Mouse (Mus musculus): Measurements from ENCODE around the gene Fam19a4.
"Not testable (repeated sequence)": the region's sequence is repeated elsewhere in the genome, so short reads cannot be mapped to it uniquely, and the experiment has no call there.

Fam19a4 gene

DNA sequence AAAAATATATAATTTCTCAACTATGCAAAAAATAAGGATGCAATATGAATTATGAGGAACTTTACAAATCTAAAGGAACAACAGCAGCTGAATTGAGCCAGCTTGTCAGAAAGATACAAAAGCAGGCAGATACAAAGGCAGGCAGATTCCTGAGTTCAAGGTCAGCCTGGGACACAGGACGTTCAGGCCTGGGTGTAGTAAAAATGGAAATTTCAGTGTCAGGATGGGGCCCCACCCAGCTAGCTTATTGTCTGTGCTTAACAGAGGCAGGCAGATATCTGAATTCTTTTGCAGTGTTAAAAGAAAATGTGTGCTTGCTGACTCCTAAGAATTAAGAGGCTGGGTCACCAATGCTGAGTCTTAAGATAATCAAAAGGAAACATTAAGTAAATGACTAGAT, 124.4 kb downstream of the Fam19a4 start:
- DNase-seq, result no peak

DNA sequence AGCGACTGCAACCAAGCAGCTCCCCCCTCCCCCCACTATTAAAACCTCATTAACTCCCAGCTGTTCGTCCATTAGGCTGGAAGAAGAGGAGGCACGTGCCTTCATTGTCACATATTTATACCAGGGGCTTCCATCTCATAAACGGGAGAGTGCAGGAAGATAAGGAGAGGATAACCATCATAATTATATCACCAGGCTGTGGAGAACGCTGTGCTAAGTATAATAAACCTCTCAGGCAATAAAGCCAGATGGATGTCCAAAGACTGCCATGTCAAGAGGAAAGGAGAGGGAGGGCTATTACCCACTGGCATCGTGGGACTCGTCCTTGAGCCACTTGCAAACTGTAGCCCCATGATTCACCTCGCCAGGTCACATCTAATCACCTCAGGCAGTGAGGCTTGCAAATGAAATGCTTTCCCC, 151.1 kb downstream of the Fam19a4 start:
- no peak for DNase-seq

DNA sequence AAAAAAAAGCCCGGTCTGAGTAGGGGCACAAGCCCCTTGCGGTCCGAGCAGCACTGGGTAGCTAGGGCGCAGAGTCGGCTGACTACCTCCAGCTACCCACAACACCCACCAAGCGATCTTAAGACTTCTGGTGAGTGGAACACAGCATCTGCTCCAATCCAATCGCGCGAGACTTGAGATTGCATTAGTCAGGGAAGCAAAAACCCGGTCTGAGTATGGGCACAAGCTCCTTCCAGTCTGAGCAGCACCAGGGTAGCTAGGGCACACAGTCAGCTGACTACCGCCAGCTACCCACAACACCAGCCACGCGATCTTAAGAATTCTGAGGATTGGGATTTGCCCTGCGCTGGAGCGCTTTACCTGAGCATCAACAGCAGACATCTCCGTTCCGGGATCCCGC, 183.1 kb downstream of the Fam19a4 start:
- DNase-seq, result not testable (repeated sequence)

DNA sequence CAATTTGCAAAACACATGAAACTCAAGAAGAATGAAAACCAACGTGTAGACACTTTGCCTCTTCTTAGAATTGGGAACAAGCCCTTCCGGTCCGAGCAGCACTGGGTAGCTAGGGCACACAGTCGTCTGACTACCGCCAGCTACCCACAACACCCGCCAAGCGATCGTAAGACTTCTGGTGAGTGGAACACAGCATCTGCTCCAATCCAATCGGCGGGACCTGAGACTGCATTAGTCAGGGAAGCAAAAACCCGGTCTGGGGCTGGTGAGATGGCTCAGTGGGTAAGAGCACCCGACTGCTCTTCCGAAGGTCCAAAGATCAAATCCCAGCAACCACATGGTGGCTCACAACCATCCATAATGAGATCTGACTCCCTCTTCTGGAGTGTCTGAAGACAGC, 183.6 kb downstream of the Fam19a4 start:
- not testable (repeated sequence) for DNase-seq

DNA sequence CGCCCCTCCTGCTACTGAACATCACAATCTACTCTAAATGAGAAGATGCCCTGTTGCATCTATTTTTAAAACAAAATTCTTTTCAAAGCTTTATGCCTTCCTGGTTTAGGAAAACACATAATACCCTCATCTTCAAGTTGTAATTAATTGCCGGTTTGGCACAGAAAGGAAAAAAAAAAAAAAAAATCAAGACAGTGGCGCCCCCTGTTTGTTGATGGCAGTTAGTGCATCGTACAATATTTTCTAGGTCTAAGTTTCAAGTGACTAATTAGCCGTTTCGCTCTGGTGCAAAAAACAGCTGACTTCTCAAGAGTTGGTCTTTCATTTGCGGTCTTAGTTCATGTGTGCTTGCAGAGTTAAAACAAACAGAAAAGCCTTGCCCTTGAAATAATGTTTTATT, 207.1 kb downstream of the Fam19a4 start:
- DNase-seq, result no peak

DNA sequence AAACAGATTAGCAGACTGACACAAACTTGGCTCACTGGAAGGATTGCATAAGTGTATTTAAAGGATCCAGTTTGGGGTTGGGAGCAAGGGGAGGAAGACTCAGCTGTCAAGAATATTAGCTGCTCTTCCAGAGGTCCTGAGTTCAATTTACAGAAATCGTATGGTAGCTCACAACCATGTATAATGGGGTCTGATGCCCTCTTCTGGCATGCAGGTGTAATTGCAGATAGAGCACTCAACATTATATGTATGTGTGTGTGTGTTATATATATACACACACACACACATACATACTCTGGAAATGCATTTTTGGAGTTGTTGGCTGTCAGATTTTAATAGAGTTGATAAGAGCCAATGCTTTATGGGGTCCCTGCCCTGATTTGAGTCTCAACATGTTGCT, 216.3 kb downstream of the Fam19a4 start:
- peak in 1 of 2 experiments; percentile 7 for DNase-seq

DNA sequence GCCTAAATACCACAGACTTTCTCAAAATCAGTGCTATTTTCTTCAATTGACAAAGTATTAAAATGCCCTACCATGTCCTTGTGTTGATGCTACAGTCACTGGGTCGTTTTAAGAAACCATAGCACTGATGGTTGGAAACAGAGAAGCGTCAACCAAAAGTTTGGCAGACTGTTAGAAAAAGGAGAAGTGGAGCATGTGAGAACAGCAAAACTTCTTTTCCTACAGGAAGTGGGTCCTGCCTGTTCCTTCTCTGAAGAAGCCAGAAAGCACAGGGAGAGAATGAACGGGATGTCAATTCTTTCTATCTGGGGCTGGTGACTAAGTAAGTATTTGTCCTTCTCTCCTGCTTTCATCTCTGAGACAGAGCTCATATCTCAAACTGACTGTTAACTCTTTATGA, 219.6 kb downstream of the Fam19a4 start:
- DNase-seq, result no peak

DNA sequence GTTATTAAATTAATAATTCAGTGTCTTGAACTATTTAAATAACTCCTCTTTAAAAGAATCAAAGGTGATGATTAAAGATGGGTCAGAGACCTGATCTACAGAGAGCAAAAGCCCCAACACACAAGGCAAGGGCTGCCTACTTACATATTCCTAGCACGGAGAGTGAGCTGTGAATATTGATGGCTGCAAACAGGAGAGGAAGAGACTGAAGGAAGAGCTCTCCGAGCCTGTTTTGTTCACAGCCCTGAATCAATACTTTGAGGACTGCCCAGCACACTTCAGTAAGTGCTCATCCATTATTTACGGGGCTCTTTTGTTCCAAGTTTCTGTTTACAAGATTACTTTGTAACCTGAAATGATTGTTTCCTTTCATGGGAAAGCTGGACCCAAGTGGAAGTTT, 233.6 kb downstream of the Fam19a4 start:
- no peak for DNase-seq

DNA sequence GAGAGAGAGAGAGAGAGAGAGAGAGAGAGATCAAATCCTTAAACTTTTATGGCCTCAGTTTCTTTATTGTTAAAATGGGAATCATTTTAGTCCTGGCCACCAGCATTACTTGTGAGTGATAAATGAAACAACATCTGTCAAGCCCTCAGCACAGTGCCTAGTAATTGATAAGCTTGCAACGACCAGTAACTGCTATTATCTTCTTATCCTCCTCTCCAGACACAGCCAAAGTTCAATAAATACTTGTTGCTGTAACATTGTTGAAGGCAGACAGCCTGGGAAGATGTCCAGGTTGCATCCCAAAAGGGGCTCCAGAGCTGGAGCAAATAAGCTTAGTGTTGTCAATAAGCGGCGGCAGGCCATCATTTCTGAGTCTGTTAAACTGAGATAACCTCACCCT, 257.2 kb downstream of the Fam19a4 start:
- no peak for DNase-seq

DNA sequence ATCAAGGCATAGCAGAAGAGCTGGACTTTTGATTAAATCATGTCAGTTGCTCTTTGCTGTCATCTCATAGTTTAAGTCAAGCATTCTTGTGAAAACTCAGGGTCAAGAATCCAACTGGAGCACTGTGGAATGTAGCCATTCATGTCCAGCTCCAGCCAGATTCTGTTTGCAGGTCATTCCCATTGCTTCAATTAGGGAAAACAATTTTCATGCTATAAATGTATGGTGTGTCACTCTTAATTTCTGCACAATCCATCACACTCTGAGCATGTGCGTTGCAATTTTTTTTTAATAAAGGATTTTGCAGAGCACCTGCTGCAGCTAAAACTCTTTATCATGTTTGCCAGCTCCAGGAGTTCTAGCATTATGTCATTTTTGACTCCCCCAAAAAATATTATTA, 261.5 kb downstream of the Fam19a4 start:
- DNase-seq, result no peak

DNA sequence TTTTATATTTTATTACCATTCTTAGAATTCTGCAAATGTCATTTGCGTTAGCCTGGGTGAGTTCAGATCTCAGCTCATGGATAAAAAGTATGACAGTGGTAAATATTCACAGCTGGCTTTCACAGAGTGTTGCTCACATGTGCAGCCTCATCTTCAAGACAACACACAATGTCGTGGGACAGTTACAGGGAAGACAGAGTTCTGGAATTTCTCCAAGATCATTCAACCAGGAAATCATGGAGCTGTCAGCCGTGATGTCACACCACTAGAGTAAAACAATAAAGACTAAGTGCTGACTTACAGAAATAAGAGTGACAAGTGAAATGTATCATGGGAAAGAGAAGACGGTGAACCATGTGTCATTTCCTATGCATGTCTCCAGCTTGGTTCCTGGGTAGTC, 262.8 kb downstream of the Fam19a4 start:
- no peak for DNase-seq

Data from kidney, postnatal 4 days (tissue).